Mouse (Mus musculus) mesoderm, embryonic 11.5 days (tissue): ENCODE data around the gene Mrps12.

ENCODE experiments used
- DNase-seq: peaks from one replicate; pipeline ENCODE4 v3.0.0-alpha.2; 2012; ENCODE audit warnings: low read depth, low spot score

Gene Mrps12

DNA sequence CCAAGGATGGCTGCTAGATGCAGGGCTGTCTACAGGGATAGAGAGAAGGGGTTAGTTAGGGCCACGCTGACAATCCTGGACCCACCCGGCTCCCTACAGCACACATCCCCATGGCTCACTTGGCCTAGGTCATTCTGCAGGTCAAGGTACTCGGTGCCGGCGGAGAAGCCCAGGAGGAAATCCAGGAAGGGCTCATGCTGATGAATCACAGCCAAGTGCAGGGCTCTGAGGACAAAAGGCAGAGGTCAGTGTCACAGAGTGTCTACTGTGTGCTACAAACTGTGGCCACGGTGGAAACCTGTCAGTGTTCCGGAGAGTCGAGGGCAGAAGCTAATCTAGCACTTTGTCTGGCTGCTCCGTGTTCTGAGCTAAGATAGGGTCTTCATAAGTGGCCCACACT lies 20.3 kb upstream of the Mrps12 start:
- DNase-seq: no peak

DNA sequence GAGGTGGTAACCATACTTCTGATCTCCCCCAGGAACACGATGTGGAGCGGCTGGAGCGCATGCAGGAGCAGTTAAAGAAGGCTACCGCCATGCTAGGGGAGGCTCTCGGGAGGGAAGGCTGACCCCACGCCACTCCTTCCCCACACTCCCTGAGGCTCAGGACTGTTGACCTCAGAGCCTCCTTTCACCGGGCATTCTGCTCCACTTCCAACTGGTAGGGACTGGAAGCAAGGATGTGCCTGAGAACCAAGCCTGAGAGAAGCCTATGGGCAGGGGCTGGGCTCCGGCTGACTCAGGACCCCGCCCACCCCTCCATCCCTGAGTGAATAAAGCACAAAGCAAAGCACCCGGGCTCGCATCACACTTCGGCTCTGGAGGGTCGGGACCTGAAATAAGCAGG lies 17.0 kb upstream of the Mrps12 start:
- DNase-seq: no peak

DNA sequence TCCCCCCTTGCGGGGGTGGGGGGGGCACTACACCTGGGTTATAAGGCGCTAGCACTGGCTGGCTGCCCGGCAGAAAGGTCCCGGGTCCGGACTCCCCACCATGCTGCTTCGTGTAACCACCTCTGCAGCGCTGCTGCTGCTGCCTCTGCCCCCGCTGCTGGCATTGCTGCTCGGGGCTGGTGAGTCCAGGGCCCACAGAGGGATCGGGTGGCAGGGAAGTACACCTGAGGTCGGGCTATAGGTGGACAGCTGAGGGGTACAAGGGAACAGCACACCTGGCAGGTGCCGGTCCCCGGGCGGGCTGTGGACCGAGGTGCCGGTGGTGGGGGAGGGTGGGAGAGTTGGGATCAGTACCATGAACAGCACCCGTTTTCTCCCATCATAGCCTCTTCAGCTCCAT lies 14.5 kb upstream of the Mrps12 start, which contains the start of gene Ccer2:
TSS of gene Ccer2 (plus strand) at position 96 of the 400 bp plus-strand sequence.
- DNase-seq: no peak

DNA sequence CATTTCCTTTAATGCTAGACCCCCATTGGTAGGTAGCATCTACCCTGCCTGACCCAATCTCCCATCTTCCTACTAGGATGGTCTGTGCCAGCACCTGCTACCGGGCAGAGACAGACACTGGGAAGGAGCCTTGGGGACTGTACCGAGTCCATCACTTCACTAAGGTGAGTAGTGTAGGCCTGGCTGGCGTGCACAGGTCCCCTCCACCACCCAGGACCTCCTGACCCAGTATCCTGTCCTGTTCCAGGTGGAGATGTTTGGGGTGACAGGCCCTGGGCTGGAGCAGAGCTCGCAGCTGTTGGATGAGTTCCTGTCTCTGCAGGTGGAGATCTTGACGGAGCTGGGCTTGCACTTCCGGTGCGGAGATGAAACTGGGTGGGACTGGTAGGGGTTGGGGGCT lies 8.3 kb upstream of the Mrps12 start:
- DNase-seq: no peak

DNA sequence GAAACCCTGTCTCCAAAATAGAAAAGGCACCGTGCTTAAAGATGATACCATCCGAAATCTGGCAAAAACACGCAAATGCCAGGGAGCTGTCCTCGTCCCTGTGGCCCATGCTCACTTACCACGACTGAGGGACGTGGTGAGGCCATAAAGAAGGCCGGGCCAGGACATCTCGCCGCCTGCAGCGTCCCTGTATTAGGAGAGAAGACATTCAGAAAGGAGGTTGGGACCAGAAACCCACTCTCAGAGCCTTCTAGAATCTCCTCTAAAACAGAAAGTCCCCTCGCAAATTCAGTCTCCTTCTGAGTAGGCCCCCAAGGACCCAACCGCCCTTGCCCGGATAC lies 282 bp downstream of the Mrps12 start:
- DNase-seq: no peak

DNA sequence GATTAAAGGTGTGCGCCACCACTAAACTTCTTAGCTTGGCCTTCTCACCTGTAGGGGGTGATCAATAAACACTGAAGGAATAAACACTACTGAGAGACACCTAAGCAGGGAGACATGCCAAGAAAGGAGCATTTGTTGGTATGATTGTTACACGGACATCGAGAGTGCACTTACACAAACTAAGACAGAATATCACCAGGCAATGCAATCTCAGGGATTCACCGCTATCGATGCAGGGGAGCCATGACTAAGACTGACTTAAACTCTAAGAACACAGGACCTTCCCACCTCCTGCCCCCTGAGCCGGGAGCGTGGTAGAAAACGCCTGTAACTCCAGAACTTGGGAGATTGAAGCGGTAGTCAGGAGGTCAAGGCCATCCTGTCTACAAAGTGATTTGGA lies 671 bp downstream of the Mrps12 start:
- DNase-seq: no peak

DNA sequence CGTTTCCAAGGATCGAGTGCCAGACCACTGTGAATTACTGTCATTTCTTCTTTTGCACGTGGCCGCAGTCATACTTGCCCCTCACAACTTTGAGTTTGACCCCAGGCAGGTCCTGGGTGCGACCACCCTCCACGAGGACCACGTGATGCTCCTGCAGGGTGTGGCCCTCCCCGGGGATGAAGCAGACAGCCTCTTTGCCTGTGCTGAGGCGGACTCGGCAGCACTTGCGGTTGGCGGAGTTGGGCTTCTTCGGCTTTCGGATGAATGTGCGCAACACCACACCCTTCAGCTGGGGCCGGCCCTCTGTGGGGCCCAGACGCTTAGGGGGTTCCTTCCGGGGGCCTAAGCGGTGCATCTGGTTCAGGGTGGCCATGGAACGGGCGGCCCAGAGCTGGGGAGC lies 1.8 kb downstream of the Mrps12 start:
- DNase-seq: no peak

DNA sequence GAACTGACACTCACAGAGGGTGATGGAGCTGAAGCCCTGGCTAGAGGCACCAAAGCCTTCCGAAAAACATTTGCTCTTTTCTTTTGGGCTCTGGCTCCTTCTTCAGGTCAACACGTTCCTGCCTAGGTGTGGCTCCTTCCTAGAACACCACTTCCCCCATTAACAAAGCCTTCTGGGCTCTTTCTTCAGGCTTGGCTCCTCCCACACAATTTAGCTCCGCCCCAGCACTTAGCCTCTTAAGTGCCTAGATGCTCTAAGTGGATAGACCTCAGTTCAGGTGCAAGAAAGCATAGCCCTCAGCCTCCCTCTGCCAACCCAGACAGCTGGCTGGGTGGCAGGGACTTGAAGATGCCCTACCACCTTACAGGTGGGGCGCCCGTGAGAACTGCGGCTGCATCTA lies 5.9 kb downstream of the Mrps12 start:
- no peak for DNase-seq

DNA sequence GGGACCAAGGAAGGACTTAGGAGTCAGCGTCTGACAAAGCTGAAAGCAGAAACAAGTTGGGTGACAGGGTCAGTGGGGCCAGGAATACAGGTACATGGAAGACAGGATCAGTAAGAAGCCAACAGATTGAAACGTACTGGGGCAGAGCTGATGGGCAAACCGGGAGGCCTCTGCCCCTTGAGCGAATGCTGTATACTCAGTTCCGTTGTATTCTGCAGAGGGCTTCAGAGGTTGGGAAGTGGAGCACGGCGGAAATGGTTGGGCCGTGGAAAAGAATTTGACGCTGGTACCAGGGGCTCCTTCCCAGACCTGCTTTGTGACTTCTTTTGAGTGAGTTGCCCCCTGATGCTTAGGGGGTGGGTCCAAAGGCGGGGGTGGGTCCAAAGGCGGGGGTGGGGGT lies 8.4 kb downstream of the Mrps12 start:
- no peak for DNase-seq

DNA sequence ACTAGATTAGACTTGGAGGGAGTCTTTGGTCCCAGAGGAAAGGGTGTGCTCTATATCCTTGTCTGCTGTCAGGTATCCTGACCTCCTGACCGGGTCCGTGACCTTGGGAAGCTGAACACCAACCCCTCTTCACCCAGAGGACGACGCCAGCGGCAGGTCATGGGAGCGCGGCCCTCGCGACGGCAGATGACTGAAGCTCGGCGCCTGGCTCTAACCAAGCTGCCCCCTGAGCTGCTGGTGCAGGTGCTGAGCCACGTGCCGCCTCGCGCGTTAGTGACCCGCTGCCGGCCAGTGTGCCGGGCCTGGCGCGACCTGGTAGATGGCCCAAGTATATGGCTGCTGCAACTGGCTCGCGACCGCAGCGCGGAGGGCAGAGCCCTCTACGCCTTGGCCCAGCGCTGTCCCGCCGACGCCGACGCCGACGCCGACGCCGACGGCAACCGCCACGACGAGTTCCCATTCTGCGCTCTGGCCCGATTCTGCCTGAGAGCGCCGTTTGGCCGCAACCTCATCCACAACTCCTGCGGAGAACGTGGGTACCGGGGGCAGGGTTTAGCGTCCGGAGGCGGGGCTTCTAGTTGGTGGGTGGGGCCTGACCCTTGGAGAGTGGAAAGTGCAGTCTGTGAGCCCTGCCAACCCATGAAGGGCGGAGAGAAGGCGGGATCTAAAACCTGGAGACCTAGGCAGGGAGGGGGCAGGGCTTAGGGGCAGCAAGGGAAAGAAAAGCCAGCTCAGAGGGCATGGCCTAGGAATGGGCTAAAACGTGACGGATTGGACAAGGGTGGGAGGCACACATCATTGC lies 9.1 kb downstream of the Mrps12 start:
- DNase-seq: peak; percentile 86

DNA sequence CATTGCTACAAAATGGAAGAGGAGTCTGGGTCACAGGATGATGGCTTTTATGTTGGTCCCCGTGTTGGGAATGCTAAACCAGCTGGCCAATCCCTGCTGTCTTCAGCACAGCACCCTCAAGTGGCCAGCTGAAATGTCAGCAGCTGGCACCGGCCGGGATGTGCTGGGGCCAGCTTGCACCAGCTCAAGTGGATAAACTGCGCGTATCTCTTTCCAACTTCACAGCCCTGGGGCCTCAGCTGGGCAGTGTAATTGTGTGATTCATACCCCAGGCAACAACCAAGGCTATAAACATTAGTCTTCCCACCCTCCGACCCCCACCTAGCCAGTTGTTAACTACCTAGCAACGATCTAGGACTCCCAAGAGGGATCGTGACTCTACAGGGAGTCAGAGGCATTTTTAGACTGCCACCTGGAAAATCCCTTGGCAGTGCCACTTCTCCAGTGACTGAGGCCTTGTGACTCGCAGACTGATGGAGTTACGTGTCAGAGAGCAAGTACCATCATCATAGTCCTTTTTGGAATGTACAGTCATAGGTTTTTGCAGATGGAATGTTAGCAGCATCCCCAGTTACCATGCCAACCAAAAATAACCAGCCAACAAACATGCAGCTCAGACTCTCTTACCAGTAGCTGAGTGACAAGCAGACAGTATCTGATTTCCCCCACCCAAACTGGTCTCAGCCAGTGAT lies 13.8 kb downstream of the Mrps12 start:
- no peak for DNase-seq

DNA sequence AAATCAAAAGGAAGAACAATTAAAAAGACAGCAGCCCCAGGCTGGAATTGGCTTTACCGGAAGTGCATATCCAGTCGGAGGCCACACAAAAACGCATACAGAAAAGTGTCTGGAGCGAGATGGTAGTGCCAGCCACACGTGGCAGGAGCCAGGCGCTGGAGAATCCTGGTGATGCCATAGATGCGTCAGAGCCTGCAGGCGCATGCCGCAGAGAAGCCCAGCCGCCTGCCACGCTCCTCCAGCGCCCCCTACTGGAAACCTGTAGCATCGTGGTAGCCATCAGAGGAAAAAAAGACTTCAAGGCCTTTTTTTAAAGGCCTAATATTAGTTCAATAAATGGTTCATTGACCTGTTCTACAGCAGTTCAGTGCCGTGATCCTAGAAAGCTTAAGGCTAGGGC lies 15.0 kb downstream of the Mrps12 start:
- DNase-seq: peak; percentile 86

DNA sequence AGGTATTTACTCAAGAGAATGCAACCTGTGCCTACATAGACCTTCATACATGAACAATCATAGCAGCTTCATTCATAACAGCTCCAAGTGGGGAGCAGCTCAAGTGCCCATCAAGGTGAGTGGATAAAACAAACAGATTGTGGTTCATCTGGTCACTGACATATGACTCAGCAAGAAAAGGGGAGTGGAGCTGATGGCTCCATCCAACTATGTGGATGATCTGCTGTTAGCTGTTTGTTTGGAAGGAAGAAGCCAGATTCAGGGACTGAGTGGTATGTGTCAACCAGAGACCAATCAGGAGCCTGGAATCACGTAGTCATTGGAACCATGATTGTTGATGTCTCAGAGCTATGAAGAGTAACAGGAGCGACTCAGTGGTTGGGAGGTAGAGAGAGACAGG lies 17.0 kb downstream of the Mrps12 start:
- DNase-seq: no peak

DNA sequence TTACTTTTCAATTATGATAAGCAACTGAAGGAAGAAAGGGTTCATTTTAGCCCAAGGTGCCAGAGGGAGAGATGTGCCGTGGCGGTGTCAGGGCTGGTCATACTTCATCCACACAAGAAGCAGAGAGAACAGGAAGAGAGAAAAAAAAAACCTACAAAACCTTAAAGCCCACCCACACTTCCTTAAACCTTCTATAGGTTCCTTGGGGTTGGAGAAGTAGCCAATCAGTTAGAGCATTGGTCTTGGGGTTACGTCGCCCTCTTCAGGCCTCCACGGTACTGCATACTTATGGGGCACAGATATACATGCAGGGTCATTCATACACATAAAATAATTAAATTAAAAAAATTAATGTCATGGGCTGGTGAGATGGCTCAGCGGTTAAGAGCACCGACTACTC lies 19.5 kb downstream of the Mrps12 start:
- no peak for DNase-seq

DNA sequence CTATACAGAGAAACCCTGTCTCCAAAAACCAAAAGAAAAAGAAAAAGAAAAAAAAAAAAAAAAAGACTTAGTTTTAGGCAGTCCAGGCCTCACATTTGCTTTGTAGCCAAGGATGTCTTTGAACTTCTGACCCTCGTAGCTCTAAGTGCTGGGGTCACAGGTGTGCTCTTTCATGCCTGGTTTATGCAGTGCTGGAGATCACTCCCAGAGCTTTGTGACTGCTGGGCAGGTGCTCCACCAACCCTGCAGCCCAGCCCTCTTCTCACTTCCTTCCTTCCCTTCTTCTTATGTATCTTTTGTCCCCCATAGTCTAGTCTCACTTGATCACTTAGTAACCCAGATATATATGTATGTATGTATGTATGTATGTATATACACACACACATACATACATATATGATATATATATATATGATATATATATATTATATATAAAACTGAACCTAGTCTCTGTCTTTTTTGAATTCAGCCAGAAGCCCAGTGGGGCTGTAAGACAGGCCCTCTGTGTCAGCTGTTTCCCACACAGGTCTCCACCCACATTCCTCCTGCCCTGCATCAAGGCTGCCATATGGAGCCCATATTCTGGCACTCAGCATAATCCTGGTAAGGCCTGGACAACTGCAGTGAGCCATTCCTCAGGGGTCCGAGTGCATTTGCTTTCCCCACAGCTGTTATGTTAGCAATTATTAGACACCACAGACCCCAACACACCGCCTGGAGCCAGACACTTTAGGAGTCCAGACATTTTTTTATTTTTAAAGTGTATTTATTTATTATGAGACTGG lies 20.7 kb downstream of the Mrps12 start:
- DNase-seq: peak; percentile 48

DNA sequence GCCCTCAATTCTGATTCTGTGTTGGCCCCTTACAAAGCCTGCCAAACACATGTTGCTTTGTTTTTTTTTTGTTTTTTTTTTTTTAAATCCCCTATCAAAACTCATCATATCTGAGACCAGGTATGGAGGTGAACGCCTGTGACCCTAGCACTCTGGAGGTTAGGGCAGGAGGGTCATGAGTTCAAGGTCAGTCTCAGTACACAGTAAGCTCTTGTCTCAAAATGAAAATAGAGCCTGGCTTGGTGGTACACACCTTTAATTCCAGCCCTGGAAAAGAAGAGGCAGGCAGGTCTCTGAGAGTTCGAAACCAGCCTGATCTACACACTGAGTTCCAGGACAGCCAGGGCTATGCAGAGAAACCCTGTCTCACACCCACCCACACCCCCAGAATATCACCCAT lies 22.0 kb downstream of the Mrps12 start:
- DNase-seq: no peak

DNA sequence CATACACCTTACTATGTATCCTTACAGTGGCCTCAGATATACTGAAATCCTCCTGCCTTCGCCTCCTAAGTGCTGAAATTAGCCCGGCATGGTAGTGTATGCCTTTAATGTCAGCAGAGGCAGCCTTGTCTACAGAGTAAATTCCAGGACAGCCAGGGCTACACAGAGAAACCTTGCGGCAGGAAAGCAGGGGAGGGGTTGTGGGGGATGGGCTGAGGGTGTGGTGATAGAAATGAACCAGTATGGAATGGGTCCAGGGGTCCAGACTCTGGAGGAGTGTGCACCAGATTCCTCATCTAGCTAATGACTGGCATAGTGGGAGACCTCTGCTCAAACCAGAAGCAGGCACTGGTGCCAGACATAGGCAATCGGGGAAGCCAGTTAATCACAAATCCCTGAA lies 22.5 kb downstream of the Mrps12 start:
- DNase-seq: no peak

DNA sequence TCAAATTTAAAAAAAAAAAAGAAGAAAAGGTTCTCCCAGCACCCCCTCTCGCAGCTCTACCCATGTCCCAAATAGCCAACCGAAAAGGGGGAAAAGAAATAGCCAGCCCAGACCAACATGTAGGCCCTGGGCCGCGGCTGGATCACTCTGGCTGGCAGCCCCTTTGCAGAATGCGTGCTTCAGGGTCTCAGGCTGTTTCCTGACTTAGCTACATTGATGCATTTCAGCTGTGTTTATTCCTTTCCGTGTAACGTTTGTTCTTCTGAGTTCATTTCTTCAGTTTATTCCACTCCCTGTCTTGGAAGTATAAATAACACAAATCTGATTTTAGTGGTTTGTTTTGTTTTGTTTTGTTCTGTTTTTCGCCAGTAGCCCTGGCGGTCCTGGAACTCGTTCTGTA lies 23.9 kb downstream of the Mrps12 start:
- DNase-seq: no peak

DNA sequence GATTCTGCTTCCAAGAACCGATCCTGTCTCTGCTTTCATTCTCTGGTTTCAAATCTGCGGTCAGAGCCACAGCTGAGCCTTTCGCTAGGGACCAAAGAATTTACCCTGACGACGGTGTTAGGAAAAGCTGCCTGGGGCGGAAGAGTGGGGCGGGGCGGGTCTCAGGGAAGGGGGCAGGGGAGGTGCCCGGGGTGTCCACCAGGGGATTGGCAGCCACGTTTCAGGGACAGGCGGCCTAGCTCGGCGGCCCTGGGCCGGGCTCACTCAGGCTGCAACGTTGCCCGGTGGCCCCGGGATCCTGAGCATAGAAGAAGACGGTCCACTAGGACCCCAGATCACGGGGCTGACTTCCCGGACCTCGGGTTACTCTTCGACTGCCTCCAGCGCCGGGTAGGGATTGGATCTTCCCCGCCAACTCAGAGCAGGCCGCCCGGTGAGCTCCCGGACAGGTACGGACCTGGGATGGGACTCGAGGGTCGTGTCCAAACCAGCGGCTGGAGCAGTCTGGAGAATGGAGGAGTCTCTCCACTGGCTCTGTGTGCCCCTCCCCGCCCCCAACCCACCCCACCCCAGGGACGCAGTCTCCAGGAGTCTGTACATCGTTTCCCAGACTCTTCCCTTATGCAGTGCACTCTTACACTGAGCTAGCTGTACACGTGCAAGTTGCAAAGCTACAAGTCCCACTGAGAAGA lies 24.9 kb downstream of the Mrps12 start, which contains the start of gene Fbxo17:
TSS of gene Fbxo17 (plus strand) at position 215 of the 692 bp plus-strand sequence.
- DNase-seq: peak; percentile 75

DNA sequence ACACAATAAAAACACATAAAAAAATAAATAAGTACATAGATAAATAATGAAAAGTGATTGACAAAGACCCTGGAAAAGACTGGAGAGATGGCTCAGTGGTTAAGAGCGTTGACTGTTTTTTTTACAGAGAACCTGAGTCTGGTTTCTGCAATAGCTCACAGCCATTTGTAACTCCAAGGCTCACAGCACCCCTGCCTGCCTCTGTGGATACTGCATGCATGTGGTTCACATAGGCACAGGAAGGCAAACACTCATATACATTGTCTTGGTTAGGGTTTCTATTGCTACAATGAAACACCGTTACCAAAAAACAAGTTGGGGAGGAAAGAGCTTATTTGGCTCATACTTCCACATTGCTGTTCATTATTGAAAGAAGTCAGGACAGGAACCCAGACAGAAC lies 26.0 kb downstream of the Mrps12 start:
- no peak for DNase-seq

DNA sequence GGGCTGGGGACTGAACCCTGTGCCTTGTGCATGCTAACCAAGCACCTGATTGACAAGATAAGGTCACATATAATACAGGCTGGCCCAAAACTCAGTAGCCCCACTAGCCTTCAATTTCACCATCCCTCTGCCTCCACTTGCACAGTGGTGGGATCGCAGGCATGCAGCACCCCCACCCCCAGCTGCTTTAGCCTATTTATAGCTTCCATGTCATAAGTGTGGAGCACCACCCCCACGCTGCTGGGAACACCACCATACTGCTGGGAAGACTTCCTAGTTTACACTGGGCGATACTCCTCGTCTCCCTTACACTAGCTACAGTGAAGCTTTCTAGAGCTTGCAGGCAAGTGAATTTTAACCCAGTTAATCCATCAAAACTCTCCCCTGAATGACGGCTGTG lies 27.0 kb downstream of the Mrps12 start:
- no peak for DNase-seq

DNA sequence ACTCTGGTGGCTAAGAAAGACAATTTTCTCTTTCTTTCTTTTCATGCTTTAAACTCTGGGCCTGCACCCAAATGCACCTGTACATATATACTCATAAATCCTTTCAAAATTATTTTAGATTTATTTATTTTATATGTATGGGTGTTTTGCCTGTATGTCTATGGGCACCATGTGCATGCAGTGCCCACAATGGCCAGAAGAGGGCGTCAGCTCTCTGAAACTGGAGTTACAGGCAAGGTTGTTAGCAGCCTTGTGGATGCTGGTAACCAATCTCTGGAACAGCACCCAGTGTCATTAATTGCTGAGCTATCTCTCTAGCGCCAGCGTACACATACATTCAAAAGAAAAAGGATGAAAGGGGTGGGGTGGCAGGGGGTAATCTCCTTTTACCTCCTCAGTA lies 30.7 kb downstream of the Mrps12 start:
- DNase-seq: no peak
